Mouse (Mus musculus) testis, adult 2 months (tissue): ENCODE data around the gene Disp2. TPM values are rescaled to one million over a fixed set of nuclear protein-coding genes. Genes with fewer than 3 reads are reported as not detected.
A peak's percentile ranks its signal among the peaks of the same experiment; 100 is the strongest.

ENCODE experiments used
- H3K27ac ChIP-seq: fragments of 200-500 bp; 2 replicates; pipeline ENCODE4 v1.5.1; 2012; ENCODE audit warnings: low read depth, low read length; ENCODE audit not compliant: control insufficient read depth, insufficient read depth
- H3K27me3 ChIP-seq: fragments of 200-500 bp; 2 replicates; pipeline ENCODE4 v1.6.1; 2012; ENCODE audit warnings: mild to moderate bottlenecking, low read length, moderate library complexity; ENCODE audit not compliant: control insufficient read depth, insufficient read depth
- H3K36me3 ChIP-seq: fragments of 200-500 bp; 2 replicates; pipeline ENCODE4 v1.6.1; 2012; ENCODE audit warnings: mild to moderate bottlenecking, low read length; ENCODE audit not compliant: control insufficient read depth, insufficient read depth
- H3K4me1 ChIP-seq: fragments of 200-500 bp; 2 replicates; pipeline ENCODE4 v1.6.1; 2012; ENCODE audit warnings: low read length; ENCODE audit not compliant: control insufficient read depth, insufficient read depth
- H3K4me3 ChIP-seq: fragments of 200-500 bp; 2 replicates; pipeline ENCODE4 v1.5.1; 2012; ENCODE audit warnings: low read depth, mild to moderate bottlenecking, low read length, moderate library complexity, mixed read lengths; ENCODE audit not compliant: control insufficient read depth
- CTCF ChIP-seq: fragments of 200-500 bp; IDR thresholded peaks from 2 replicates; pipeline ENCODE4 v1.5.1; 2012; ENCODE audit warnings: low read depth, mild to moderate bottlenecking, inconsistent platforms, low read length, moderate library complexity; ENCODE audit not compliant: control insufficient read depth, insufficient read depth, insufficient replicate concordance
- POLR2A ChIP-seq: fragments of 200-500 bp; IDR thresholded peaks from 2 replicates; pipeline ENCODE4 v1.6.1; 2012; ENCODE audit warnings: low read depth, mild to moderate bottlenecking, inconsistent platforms, low read length, moderate library complexity; ENCODE audit not compliant: control insufficient read depth
- polyA plus RNA-seq: library from polyadenylated mRNA; depleted of rRNA; stranded (reverse); fragments of >200 nt; gene quantifications from 2 replicates; pipeline ENCODE4 v1.2.3, GENCODE M21; 2012

Disp2 gene
- polyA plus RNA-seq, 1 experiment: 0.28 TPM

- Histone ChIP-seq H3K27ac (peak overlapping the region; percentile 33; the same call in 1 of the 2 replicates), H3K27me3 (no peaks in the 10 kb centered on the region), H3K4me3 (peak overlapping the region; percentile 72), H3K36me3 (no peaks in the 10 kb centered on the region), H3K4me1 (peaks cover 12% of the 10 kb centered on the region)
- TF ChIP-seq CTCF (no peak), POLR2A (no peak)
These were observed 454 bp upstream of the Disp2 start for GRCm38 (mm10) chr2:118779065-118779464.

GRCm38 (mm10) chr2:118781115-118781514 lies 1.6 kb downstream of the Disp2 start:
- TF ChIP-seq CTCF (no peak), POLR2A (no peak)
- Histone ChIP-seq H3K36me3 (no peaks in the 10 kb centered on the region), H3K4me1 (peaks cover 12% of the 10 kb centered on the region), H3K27ac (no peak overlapping the region), H3K27me3 (no peaks in the 10 kb centered on the region), H3K4me3 (no peak overlapping the region)

- Histone ChIP-seq H3K4me1 (peaks cover 12% of the 10 kb centered on the region), H3K4me3 (no peak overlapping the region), H3K27ac (no peak overlapping the region), H3K27me3 (no peaks in the 10 kb centered on the region), H3K36me3 (no peaks in the 10 kb centered on the region)
- TF ChIP-seq CTCF (no peak), POLR2A (no peak)
These were observed 2.8 kb downstream of the Disp2 start for GRCm38 (mm10) chr2:118782303-118782702.

- H3K4me1 ChIP-seq: peaks cover 12% of the 10 kb centered on the region
- H3K27me3 ChIP-seq: no peaks in the 10 kb centered on the region
- H3K4me3 ChIP-seq: no peak overlapping the region
- H3K36me3 ChIP-seq: no peaks in the 10 kb centered on the region
- no peak overlapping the region for H3K27ac ChIP-seq
- TF ChIP-seq CTCF: no peak
- no peak for TF ChIP-seq POLR2A
These were observed 3.6 kb downstream of the Disp2 start for GRCm38 (mm10) chr2:118783093-118783492.

GRCm38 (mm10) chr2:118783663-118784062 lies 4.1 kb downstream of the Disp2 start:
- no peaks in the 10 kb centered on the region for H3K27me3 ChIP-seq

GRCm38 (mm10) chr2:118786525-118786924 lies 7.0 kb downstream of the Disp2 start:
- H3K4me1 ChIP-seq: peaks cover 12% of the 10 kb centered on the region
- TF ChIP-seq CTCF: no peak
- no peak for TF ChIP-seq POLR2A
- H3K27ac ChIP-seq: no peak overlapping the region
- H3K27me3 ChIP-seq: no peaks in the 10 kb centered on the region
- no peak overlapping the region for H3K4me3 ChIP-seq
- H3K36me3 ChIP-seq: no peaks in the 10 kb centered on the region

More at GRCm38 (mm10) chr2:118783663-118784062, 4.1 kb downstream of the Disp2 start:
- Histone ChIP-seq H3K36me3 (no peaks in the 10 kb centered on the region), H3K4me1 (peaks cover 12% of the 10 kb centered on the region), H3K4me3 (no peak overlapping the region), H3K27ac (no peak overlapping the region)
- TF ChIP-seq POLR2A (no peak), CTCF (no peak)

GRCm38 (mm10) chr2:118789501-118789900 lies 10.0 kb downstream of the Disp2 start:
- no peak overlapping the region for H3K4me3 ChIP-seq
- no peaks in the 10 kb centered on the region for H3K27me3 ChIP-seq
- H3K27ac ChIP-seq: no peak overlapping the region
- TF ChIP-seq CTCF: no peak
- no peak for TF ChIP-seq POLR2A
- H3K4me1 ChIP-seq: peaks cover 12% of the 10 kb centered on the region
- H3K36me3 ChIP-seq: no peaks in the 10 kb centered on the region

GRCm38 (mm10) chr2:118790221-118790550 lies 10.7 kb downstream of the Disp2 start:
- H3K4me1 ChIP-seq: peaks cover 12% of the 10 kb centered on the region
- H3K36me3 ChIP-seq: no peaks in the 10 kb centered on the region
- H3K27ac ChIP-seq: no peak overlapping the region
- H3K4me3 ChIP-seq: peak overlapping the region; percentile 10
- H3K27me3 ChIP-seq: no peaks in the 10 kb centered on the region
- TF ChIP-seq POLR2A (no peak), CTCF (no peak)
